12 mouse cellular contexts compared by ENCODE assay signal in genomic region chr4:44536794-44537193, GRCm38 (mm10).
DNase-seq lines count a peak whose midpoint lies in the region; ATAC-seq lines count a peak whose summit lies in the region.
"Had no signal": no experiment of that assay in that cellular context is flagged by ENCODE, and none has a peak within 500 bp of the region (broad histone marks: within the 10 kb centered on the region; RNA-seq: fewer than 3 reads in every experiment).

No protein-coding gene starts in this region.

- DNase-seq in forebrain, embryonic 10.5 days (ENCODE audit: extremely low spot score, low spot score): no peak
- peak; percentile 11 to 40 for DNase-seq in left cerebral cortex, postnatal 14 days (ENCODE audit: low spot score in 2 of 2)
- DNase-seq in left cerebral cortex, adult 11 months (ENCODE audit: low spot score): no peak
- DNase-seq in cerebellum, adult 11-12 months: peak; percentile 41
- no peak for DNase-seq in thymus, adult 18-20 months
- DNase-seq in MN1 (ENCODE audit: low spot score): no peak
- DNase-seq: adrenal gland, adult 8-10 months had no signal

- no peaks in the 10 kb centered on the region for H3K9me3 ChIP-seq in forebrain, embryonic 15.5 days
- no peaks in the 10 kb centered on the region for H3K9me3 ChIP-seq in forebrain, embryonic 10.5 days
- no peaks in the 10 kb centered on the region for H3K9me3 ChIP-seq in hindbrain, embryonic 16.5 days (ENCODE audit: control insufficient read depth, low read length)
- H3K9me3 ChIP-seq: heart, embryonic 13.5 days; limb, embryonic 13.5 days; midbrain, embryonic 13.5 days had no signal

- no peak overlapping the region for H3K4me3 ChIP-seq in forebrain, embryonic 15.5 days
- H3K4me3 ChIP-seq in forebrain, embryonic 10.5 days: no peak overlapping the region
- H3K4me3 ChIP-seq in hindbrain, embryonic 16.5 days (ENCODE audit: low read length): no peak overlapping the region
- H3K4me3 ChIP-seq: heart, embryonic 13.5 days; limb, embryonic 13.5 days; midbrain, embryonic 13.5 days had no signal

- H3K4me2 ChIP-seq in forebrain, embryonic 15.5 days (replicated peaks): no peak overlapping the region
- no peak overlapping the region for H3K4me2 ChIP-seq in hindbrain, embryonic 16.5 days (ENCODE audit: low read length)
- H3K4me2 ChIP-seq: heart, embryonic 13.5 days; limb, embryonic 13.5 days; midbrain, embryonic 13.5 days had no signal

- H3K4me1 ChIP-seq in forebrain, embryonic 15.5 days: no peaks in the 10 kb centered on the region
- H3K4me1 ChIP-seq in forebrain, embryonic 10.5 days: peaks cover 21% of the 10 kb centered on the region
- H3K4me1 ChIP-seq in hindbrain, embryonic 16.5 days (ENCODE audit: control insufficient read depth, insufficient read depth, low read depth, low read length): peaks cover 23% of the 10 kb centered on the region
- H3K4me1 ChIP-seq: heart, embryonic 13.5 days; limb, embryonic 13.5 days had no signal

- H3K36me3 ChIP-seq in forebrain, embryonic 15.5 days: no peaks in the 10 kb centered on the region
- no peaks in the 10 kb centered on the region for H3K36me3 ChIP-seq in forebrain, embryonic 10.5 days (replicated peaks)
- H3K36me3 ChIP-seq in hindbrain, embryonic 16.5 days (ENCODE audit: control insufficient read depth, insufficient read depth, low read length): no peaks in the 10 kb centered on the region
- H3K36me3 ChIP-seq: heart, embryonic 13.5 days; limb, embryonic 13.5 days; midbrain, embryonic 13.5 days had no signal

- no peaks in the 10 kb centered on the region; the same call in 1 of the 2 replicates for H3K27me3 ChIP-seq in forebrain, embryonic 15.5 days
- H3K27me3 ChIP-seq in forebrain, embryonic 10.5 days (ENCODE audit: poor library complexity, severe bottlenecking): peaks cover 30% of the 10 kb centered on the region; the same call in 1 of the 2 replicates
- 0 out of 2 replicates have a peak, but pooled peaks cover 2% of the 10 kb centered on the region for H3K27me3 ChIP-seq in hindbrain, embryonic 16.5 days (replicated peaks; ENCODE audit: control insufficient read depth, insufficient read depth, low read length)
- H3K27me3 ChIP-seq: heart, embryonic 13.5 days; limb, embryonic 13.5 days; midbrain, embryonic 13.5 days had no signal

- no peak overlapping the region for H3K9ac ChIP-seq in forebrain, embryonic 15.5 days (replicated peaks)
- no peak overlapping the region for H3K9ac ChIP-seq in hindbrain, embryonic 16.5 days (ENCODE audit: low read depth, low read length)
- H3K9ac ChIP-seq: heart, embryonic 13.5 days; limb, embryonic 13.5 days; midbrain, embryonic 13.5 days had no signal

- H3K27ac ChIP-seq in forebrain, embryonic 15.5 days (replicated peaks): no peak overlapping the region
- no peak overlapping the region for H3K27ac ChIP-seq in forebrain, embryonic 10.5 days
- H3K27ac ChIP-seq in hindbrain, embryonic 16.5 days (ENCODE audit: low read depth, low read length): no peak overlapping the region
- H3K27ac ChIP-seq: heart, embryonic 13.5 days; limb, embryonic 13.5 days; midbrain, embryonic 13.5 days had no signal

- WGBS in forebrain, embryonic 15.5 days: 67% methylated on average over 4 of the region's 4 CpGs
- 88% methylated on average over 4 of the region's 4 CpGs for WGBS in forebrain, embryonic 10.5 days
- 43% methylated on average over 4 of the region's 4 CpGs for WGBS in hindbrain, embryonic 16.5 days

- intact Hi-C loops in left cerebral cortex, postnatal 14 days (cut with DNase I): no loop called here

- peak; percentile 61; the same call in 1 of the 2 replicates for ATAC-seq in forebrain, embryonic 15.5 days (replicated peaks)
- ATAC-seq in hindbrain, embryonic 16.5 days: peak; percentile 78
- ATAC-seq: midbrain, embryonic 13.5 days had no signal

Comparison
In these comparisons a context has a peak if more than half of its experiments do, and no peak if none do; other contexts are left out.
1. DNase-seq: peak in left cerebral cortex, postnatal 14 days (2 of 2) and cerebellum, adult 11-12 months (single experiment); none in forebrain, embryonic 10.5 days (single experiment), left cerebral cortex, adult 11 months (single experiment), thymus, adult 18-20 months (0 of 2) and MN1 (single experiment).